Mouse (Mus musculus) testis, adult 2 months (tissue): ENCODE data around the gene Xrcc4.

Source experiments
- CTCF ChIP-seq: fragments of 200-500 bp; IDR thresholded peaks from 2 replicates; pipeline ENCODE4 v1.5.1; 2012; ENCODE audit warnings: low read depth, mild to moderate bottlenecking, inconsistent platforms, low read length, moderate library complexity; ENCODE audit not compliant: control insufficient read depth, insufficient read depth, insufficient replicate concordance
- POLR2A ChIP-seq: fragments of 200-500 bp; IDR thresholded peaks from 2 replicates; pipeline ENCODE4 v1.6.1; 2012; ENCODE audit warnings: low read depth, mild to moderate bottlenecking, inconsistent platforms, low read length, moderate library complexity; ENCODE audit not compliant: control insufficient read depth

- TF ChIP-seq CTCF = no peak
- no peak for TF ChIP-seq POLR2A
These were observed 291.7 kb downstream of the Xrcc4 start for GRCm38 (mm10) chr13:89797721-89798120.
